In the genomic region with DNA sequence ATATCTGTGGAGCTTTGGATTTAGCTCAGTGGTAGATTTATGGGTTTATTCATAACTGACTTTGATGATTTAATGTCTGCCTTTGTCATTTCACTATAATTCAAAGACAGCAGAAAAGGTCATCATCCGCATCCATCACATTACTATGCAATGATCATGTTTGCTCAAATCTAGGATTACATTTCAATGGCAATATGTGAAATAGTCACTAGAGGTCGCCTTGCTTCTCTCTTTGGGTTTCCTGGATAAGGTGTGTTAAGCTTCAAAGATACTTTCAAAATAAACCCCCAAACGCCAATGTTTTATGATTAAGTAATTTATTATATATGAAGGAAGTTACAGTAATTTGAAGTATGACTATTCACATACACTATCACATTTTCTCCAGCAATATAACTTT, we compare ENCODE assay signal across 10 mouse cellular contexts. TPM values are rescaled to one million over a fixed set of nuclear protein-coding genes. Genes with fewer than 3 reads are reported as not detected.
DNase-seq lines count a peak whose midpoint lies in the region; ATAC-seq and TF ChIP-seq lines count a peak whose summit lies in the region.
"Had no signal": no experiment of that assay in that cellular context is flagged by ENCODE, and none has a peak within 500 bp of the region (broad histone marks: within the 10 kb centered on the region; RNA-seq: fewer than 3 reads in every experiment).

No protein-coding gene starts in this region.

- H3K27me3 ChIP-seq in cerebellum, adult 2 months (ENCODE audit: control insufficient read depth, insufficient read depth, low read length), result no peaks in the 10 kb centered on the region
- no peaks in the 10 kb centered on the region for H3K27me3 ChIP-seq in embryonic facial prominence, embryonic 14.5 days (replicated peaks; ENCODE audit: control insufficient read depth, insufficient read depth, low read length)
- H3K27me3 ChIP-seq: heart, embryonic 13.5 days had no signal

- no peak overlapping the region for H3K27ac ChIP-seq in cerebellum, adult 2 months (ENCODE audit: insufficient read depth, low read length)
- no peak overlapping the region for H3K27ac ChIP-seq in ES-E14 (ENCODE audit: insufficient read depth, low read depth, low read length, poor library complexity, severe bottlenecking)
- no peak overlapping the region for H3K27ac ChIP-seq in embryonic facial prominence, embryonic 14.5 days (replicated peaks; ENCODE audit: low read depth, low read length)
- H3K27ac ChIP-seq: heart, embryonic 13.5 days; macrophage had no signal

- peak in 1 of 2 experiments; percentile 61 for DNase-seq in cerebellum, adult 2 months
- peak; percentile 29 for DNase-seq in left cerebral cortex, adult 11 months (ENCODE audit: low spot score)
- no peak for DNase-seq in left cerebral cortex, postnatal 4 days
- peak; percentile 36 for DNase-seq in ES-E14 (ENCODE audit: low read depth, low spot score)
- peak; percentile 50 for DNase-seq in embryonic facial prominence, embryonic 14.5 days (ENCODE audit: low spot score)
- no peak for DNase-seq in ovary, postnatal 10 days (ENCODE audit: low spot score)

- no peak overlapping the region for H3K9ac ChIP-seq in ES-E14 (ENCODE audit: insufficient read depth, low read depth, low read length, poor library complexity, severe bottlenecking)
- H3K9ac ChIP-seq in embryonic facial prominence, embryonic 14.5 days (ENCODE audit: low read depth, low read length), result no peak overlapping the region
- H3K9ac ChIP-seq: heart, embryonic 13.5 days had no signal

- intact Hi-C loops in left cerebral cortex, postnatal 4 days (cut with DNase I), result loop anchor here (5.0 kb wide), 1 partner anchor 52 kb away; no protein-coding TSS in a partner anchor

- TF ChIP-seq POLR2A in cerebellum, adult 2 months (IDR thresholded peaks at IDR 0.05; ENCODE audit: borderline replicate concordance, insufficient read depth, low read length), result no peak

- no peak overlapping the region for H3K4me3 ChIP-seq in cerebellum, adult 2 months (replicated peaks; ENCODE audit: insufficient read depth, low read depth, low read length)
- no peak overlapping the region for H3K4me3 ChIP-seq in ES-E14 (ENCODE audit: insufficient read depth in 1 of 2, low read depth in 1 of 2, low read length in 2 of 2, poor library complexity in 1 of 2, severe bottlenecking in 1 of 2)
- H3K4me3 ChIP-seq in embryonic facial prominence, embryonic 14.5 days (ENCODE audit: low read depth, low read length), result no peak overlapping the region
- H3K4me3 ChIP-seq: heart, embryonic 13.5 days had no signal

- no peak for ATAC-seq in cerebellum, adult (ENCODE audit: insufficient number of reproducible peaks, low FRiP score, low TSS enrichment)
- ATAC-seq in embryonic facial prominence, embryonic 14.5 days (ENCODE audit: low read depth), result no peak
- 0 out of 2 replicates have a peak, but pooled peaks have one; percentile 33 for ATAC-seq in monocyte, adult 5-6 weeks (replicated peaks; ENCODE audit: insufficient number of reproducible peaks, low FRiP score, low TSS enrichment, poor library complexity, severe bottlenecking)

- H3K9me3 ChIP-seq in ES-E14 (ENCODE audit: control insufficient read depth, insufficient read depth, low read depth, low read length), result no peaks in the 10 kb centered on the region
- H3K9me3 ChIP-seq in embryonic facial prominence, embryonic 14.5 days (ENCODE audit: control insufficient read depth, low read length), result no peaks in the 10 kb centered on the region
- H3K9me3 ChIP-seq: heart, embryonic 13.5 days had no signal

- TF ChIP-seq CTCF in cerebellum, adult 2 months (IDR thresholded peaks at IDR 0.05; ENCODE audit: borderline replicate concordance, insufficient read depth, low read depth, low read length), result peak; percentile 51

- 15% methylated on average over 3 of the region's 3 CpGs for WGBS in cerebellum, adult 2 months
- WGBS in embryonic facial prominence, embryonic 14.5 days, result 21% methylated on average over 3 of the region's 3 CpGs

- no peaks in the 10 kb centered on the region for H3K36me3 ChIP-seq in ES-E14 (ENCODE audit: control insufficient read depth, insufficient read depth, low read length, poor library complexity, severe bottlenecking)
- peaks cover 17% of the 10 kb centered on the region for H3K36me3 ChIP-seq in embryonic facial prominence, embryonic 14.5 days (ENCODE audit: control insufficient read depth, insufficient read depth, low read length)

- no peak overlapping the region for H3K4me2 ChIP-seq in embryonic facial prominence, embryonic 14.5 days (ENCODE audit: low read depth, low read length)
- H3K4me2 ChIP-seq: heart, embryonic 13.5 days had no signal

- in situ Hi-C loops in ES-E14 (cut with MboI; ENCODE audit: low sequenced_read_pairs in 2 of 2, unreplicated experiment in 2 of 2), result no loop called here

- no peaks in the 10 kb centered on the region for H3K4me1 ChIP-seq in cerebellum, adult 2 months (ENCODE audit: control insufficient read depth, insufficient read depth, low read length)
- H3K4me1 ChIP-seq in ES-E14 (ENCODE audit: control insufficient read depth in 2 of 2, insufficient read depth in 2 of 2, low read length in 2 of 2, poor library complexity in 1 of 2), result peaks cover 0 to 5% of the 10 kb centered on the region in 2 experiments; a peak in 1 of 4 replicates
- H3K4me1 ChIP-seq in embryonic facial prominence, embryonic 14.5 days (ENCODE audit: control insufficient read depth, insufficient read depth, low read length), result peaks cover 13% of the 10 kb centered on the region; the same call in 1 of the 2 replicates

TF ChIP-seq in ES-E14, 5 proteins besides CTCF, POLR2A, EP300 and RAD21:
- TF ChIP-seq CHD2 (IDR thresholded peaks at IDR 0.05; ENCODE audit: low read depth, low read length), result no peak
- no peak for TF ChIP-seq ZNF384 (IDR thresholded peaks at IDR 0.05; ENCODE audit: low read depth, low read length)
- TF ChIP-seq ZC3H11A (IDR thresholded peaks at IDR 0.05; ENCODE audit: borderline replicate concordance, low read depth, low read length), result no peak
- no peak for TF ChIP-seq MAFK (IDR thresholded peaks at IDR 0.05; ENCODE audit: insufficient read depth, low read depth, low read length)
- no peak for TF ChIP-seq HCFC1 (IDR thresholded peaks at IDR 0.05; ENCODE audit: borderline replicate concordance, insufficient read depth, low read length)

RNA-seq across cellular contexts. Expression of gene Pign, which starts 3.5 kb away (rescaled TPM):
- polyA plus RNA-seq in cerebellum, adult 2 months (2012; rRNA removed), result 21.7 and 24.7 TPM in 2 replicates
- total RNA-seq in left cerebral cortex, postnatal 4 days (2021), result 10 to 100 TPM; 15.6 to 20.4 TPM
- 52.8 and 56.3 TPM in 2 replicates for total RNA-seq in ES-E14 (2012; rRNA removed)
- polyA plus RNA-seq in embryonic facial prominence, embryonic 14.5 days (2014; fragmentation: Nextera tagmentation; extraction: Ambion mirVana), result 13.1 and 14.5 TPM in 2 replicates
- 23.6 to 55.7 TPM (median 29.9 TPM) in 3 replicates for total RNA-seq in monocyte, adult 5-6 weeks (2017)

RNA-seq across cellular contexts. Expression of gene Relch, which starts 3.6 kb away (rescaled TPM):
- polyA plus RNA-seq in cerebellum, adult 2 months (2012; rRNA removed), result 48.5 and 58.1 TPM in 2 replicates
- 100 to 1,000 TPM; 117 to 119 TPM for total RNA-seq in left cerebral cortex, postnatal 4 days (2021)
- 40.1 and 45.1 TPM in 2 replicates for total RNA-seq in ES-E14 (2012; rRNA removed)
- polyA plus RNA-seq in embryonic facial prominence, embryonic 14.5 days (2014; fragmentation: Nextera tagmentation; extraction: Ambion mirVana), result 21.8 and 25.5 TPM in 2 replicates
- total RNA-seq in monocyte, adult 5-6 weeks (2017), result 57.6 to 91.4 TPM (median 58.8 TPM) in 3 replicates

Comparison
In these comparisons a context has a peak if more than half of its experiments do, and no peak if none do; other contexts are left out.
1. DNase-seq: peak in left cerebral cortex, adult 11 months (single experiment), ES-E14 (single experiment) and embryonic facial prominence, embryonic 14.5 days (single experiment); none in left cerebral cortex, postnatal 4 days (single experiment) and ovary, postnatal 10 days (single experiment).